Mouse (Mus musculus): Measurements from ENCODE around the gene Ttc37.
A peak's percentile ranks its signal among the peaks of the same experiment; 100 is the strongest.

The Ttc37 gene

GRCm38 (mm10) chr13:76157508-76157907 is 59.0 kb downstream of the Ttc37 start:
- DNase-seq (ENCODE audit: low spot score): no peak

- peak; percentile 57 for DNase-seq (ENCODE audit: low spot score)
Measured at GRCm38 (mm10) chr13:76160587-76160986, 62.1 kb downstream of the Ttc37 start.

- DNase-seq (ENCODE audit: low spot score): no peak
Measured at GRCm38 (mm10) chr13:76174297-76174696, 75.8 kb downstream of the Ttc37 start.

- DNase-seq (ENCODE audit: low spot score): no peak
Measured at GRCm38 (mm10) chr13:76178700-76179099, 80.2 kb downstream of the Ttc37 start.

- DNase-seq (ENCODE audit: low spot score): no peak
Measured at GRCm38 (mm10) chr13:76187651-76188050, 89.1 kb downstream of the Ttc37 start.

GRCm38 (mm10) chr13:76189190-76189589 is 90.7 kb downstream of the Ttc37 start:
- no peak for DNase-seq (ENCODE audit: low spot score)

- no peak for DNase-seq (ENCODE audit: low spot score)
Measured at GRCm38 (mm10) chr13:76190273-76190672, 91.7 kb downstream of the Ttc37 start.

GRCm38 (mm10) chr13:76194937-76195336 is 96.4 kb downstream of the Ttc37 start:
- DNase-seq (ENCODE audit: low spot score): no peak

- no peak for DNase-seq (ENCODE audit: low spot score)
Measured at GRCm38 (mm10) chr13:76195431-76196138, 97.1 kb downstream of the Ttc37 start.

- DNase-seq (ENCODE audit: low spot score): no peak
Measured at GRCm38 (mm10) chr13:76197297-76197848, 98.8 kb downstream of the Ttc37 start.

GRCm38 (mm10) chr13:76199943-76200342 is 101.4 kb downstream of the Ttc37 start:
- no peak for DNase-seq (ENCODE audit: low spot score)

GRCm38 (mm10) chr13:76214928-76215327 is 116.4 kb downstream of the Ttc37 start:
- no peak for DNase-seq (ENCODE audit: low spot score)

GRCm38 (mm10) chr13:76215397-76215796 is 116.9 kb downstream of the Ttc37 start:
- peak; percentile 2 for DNase-seq (ENCODE audit: low spot score)

Data from lung, postnatal 25 days (tissue).